In genomic region chr12:86214201-86214600, GRCm38 (mm10) we compare ENCODE assay signal across 14 mouse cellular contexts. TPM values are rescaled to one million over a fixed set of nuclear protein-coding genes. Genes with fewer than 3 reads are reported as not detected.
DNase-seq lines count a peak whose midpoint lies in the region; ATAC-seq and TF ChIP-seq lines count a peak whose summit lies in the region.
"Had no signal": no experiment of that assay in that cellular context is flagged by ENCODE, and none has a peak within 500 bp of the region (broad histone marks: within the 10 kb centered on the region; RNA-seq: fewer than 3 reads in every experiment).

No protein-coding gene starts in this region.

- peaks cover 44% of the 10 kb centered on the region for H3K27me3 ChIP-seq in forebrain, embryonic 15.5 days
- H3K27me3 ChIP-seq in hindbrain, postnatal 0 days (ENCODE audit: insufficient read depth, low read length) = peaks cover 24% of the 10 kb centered on the region
- H3K27me3 ChIP-seq in neural tube, embryonic 11.5 days (ENCODE audit: control insufficient read depth, insufficient read depth, low read length) = peaks cover 46% of the 10 kb centered on the region
- H3K27me3 ChIP-seq in liver, embryonic 11.5 days (replicated peaks; ENCODE audit: control insufficient read depth, insufficient read depth, low read length) = peaks cover 76% of the 10 kb centered on the region

- peak; percentile 20 for DNase-seq in embryo, embryonic 10.5 days (ENCODE audit: low spot score)
- no peak for DNase-seq in embryo, embryonic 9.5 days (ENCODE audit: extremely low spot score)
- peak; percentile 37 for DNase-seq in hindbrain, postnatal 0 days (ENCODE audit: low spot score)
- peak; percentile 59 for DNase-seq in neural tube, embryonic 11.5 days (ENCODE audit: low spot score)
- no peak for DNase-seq in liver, embryonic 11.5 days (ENCODE audit: low spot score)
- no peak for DNase-seq in kidney, adult 8-10 months
- DNase-seq: adrenal gland, adult 2 months; heart, postnatal 14 days; kidney, adult 11 months; lung, embryonic 14.5 days; thymus, adult 18-20 months had no signal

- H3K4me3 ChIP-seq in forebrain, embryonic 15.5 days = peak overlapping the region; percentile 21
- H3K4me3 ChIP-seq in hindbrain, postnatal 0 days (ENCODE audit: low read length) = no peak overlapping the region
- no peak overlapping the region; the same call in 1 of the 2 replicates for H3K4me3 ChIP-seq in neural tube, embryonic 11.5 days (ENCODE audit: low read depth, low read length)
- no peak overlapping the region for H3K4me3 ChIP-seq in liver, embryonic 11.5 days (ENCODE audit: low read depth, low read length)
- H3K4me3 ChIP-seq: limb, embryonic 15.5 days had no signal

- 1% methylated on average over 24 of the region's 24 CpGs for WGBS in forebrain, embryonic 15.5 days
- WGBS in hindbrain, postnatal 0 days = 7% methylated on average over 24 of the region's 24 CpGs
- 8% methylated on average over 24 of the region's 24 CpGs for WGBS in neural tube, embryonic 11.5 days
- 12% methylated on average over 24 of the region's 24 CpGs for WGBS in liver, embryonic 11.5 days

- ATAC-seq in forebrain, embryonic 15.5 days (replicated peaks) = no peak
- no peak for ATAC-seq in hindbrain, postnatal 0 days
- no peak for ATAC-seq in neural tube, embryonic 11.5 days (ENCODE audit: insufficient read depth, low FRiP score, low TSS enrichment)
- no peak for ATAC-seq in liver, embryonic 11.5 days (replicated peaks; ENCODE audit: low FRiP score)
- no peak for ATAC-seq in inflammation-experienced regulatory T-cells, adult 6 months

- peak overlapping the region; percentile 40 for H3K4me2 ChIP-seq in forebrain, embryonic 15.5 days (replicated peaks)
- H3K4me2 ChIP-seq in hindbrain, postnatal 0 days (ENCODE audit: low read depth, low read length) = peak overlapping the region; percentile 42
- H3K4me2 ChIP-seq in neural tube, embryonic 11.5 days (ENCODE audit: low read depth) = peak overlapping the region; percentile 9; the same call in 1 of the 2 replicates
- no peak overlapping the region for H3K4me2 ChIP-seq in liver, embryonic 11.5 days
- H3K4me2 ChIP-seq: limb, embryonic 15.5 days; lung, embryonic 14.5 days had no signal

- TF ChIP-seq CTCF in hindbrain, postnatal 0 days (IDR thresholded peaks at IDR 0.05; ENCODE audit: low read depth) = no peak

- H3K36me3 ChIP-seq in forebrain, embryonic 15.5 days = no peaks in the 10 kb centered on the region
- no peaks in the 10 kb centered on the region for H3K36me3 ChIP-seq in hindbrain, postnatal 0 days (ENCODE audit: insufficient read depth, low read length)
- H3K36me3 ChIP-seq in neural tube, embryonic 11.5 days (ENCODE audit: control insufficient read depth, insufficient read depth, low read length) = no peaks in the 10 kb centered on the region
- H3K36me3 ChIP-seq in liver, embryonic 11.5 days (ENCODE audit: control insufficient read depth, insufficient read depth, low read length) = no peaks in the 10 kb centered on the region
- H3K36me3 ChIP-seq: limb, embryonic 15.5 days had no signal

- H3K9ac ChIP-seq in forebrain, embryonic 15.5 days (replicated peaks) = 0 out of 2 replicates have a peak overlapping the region, but pooled peaks have one; percentile 24
- no peak overlapping the region for H3K9ac ChIP-seq in hindbrain, postnatal 0 days (replicated peaks; ENCODE audit: low read length)
- H3K9ac ChIP-seq in neural tube, embryonic 11.5 days (ENCODE audit: low read length) = no peak overlapping the region
- H3K9ac ChIP-seq in liver, embryonic 11.5 days (ENCODE audit: low read depth, low read length) = no peak overlapping the region
- H3K9ac ChIP-seq: limb, embryonic 15.5 days; lung, embryonic 14.5 days had no signal

- H3K4me1 ChIP-seq in forebrain, embryonic 15.5 days = peaks cover 24% of the 10 kb centered on the region
- H3K4me1 ChIP-seq in hindbrain, postnatal 0 days (ENCODE audit: insufficient read depth, low read length) = peaks cover 4% of the 10 kb centered on the region; the same call in 1 of the 2 replicates
- H3K4me1 ChIP-seq in neural tube, embryonic 11.5 days (ENCODE audit: control insufficient read depth, insufficient read depth, low read length) = peaks cover 10% of the 10 kb centered on the region
- H3K4me1 ChIP-seq in liver, embryonic 11.5 days (replicated peaks; ENCODE audit: control insufficient read depth, insufficient read depth, low read length) = peaks cover 8% of the 10 kb centered on the region
- H3K4me1 ChIP-seq: limb, embryonic 15.5 days had no signal

- H3K9me3 ChIP-seq in forebrain, embryonic 15.5 days = no peaks in the 10 kb centered on the region
- no peaks in the 10 kb centered on the region for H3K9me3 ChIP-seq in hindbrain, postnatal 0 days (ENCODE audit: low read length)
- H3K9me3 ChIP-seq in neural tube, embryonic 11.5 days (ENCODE audit: control insufficient read depth, low read length) = no peaks in the 10 kb centered on the region
- no peaks in the 10 kb centered on the region for H3K9me3 ChIP-seq in liver, embryonic 11.5 days (ENCODE audit: control insufficient read depth, low read length)
- H3K9me3 ChIP-seq: limb, embryonic 15.5 days had no signal

- H3K27ac ChIP-seq in forebrain, embryonic 15.5 days (replicated peaks) = no peak overlapping the region
- no peak overlapping the region for H3K27ac ChIP-seq in hindbrain, postnatal 0 days
- H3K27ac ChIP-seq in neural tube, embryonic 11.5 days (ENCODE audit: low read depth, low read length) = no peak overlapping the region
- no peak overlapping the region for H3K27ac ChIP-seq in liver, embryonic 11.5 days (ENCODE audit: low read depth, low read length)
- H3K27ac ChIP-seq: limb, embryonic 15.5 days had no signal

RNA-seq across cellular contexts. Expression of gene Gpatch2l, which starts 27.5 kb away (rescaled TPM):
- polyA plus RNA-seq in forebrain, embryonic 15.5 days (2015; fragmentation: Nextera tagmentation; extraction: Ambion mirVana) = 31.1 and 31.4 TPM in 2 replicates
- 28.4 and 38.0 TPM in 2 replicates for total RNA-seq in hindbrain, postnatal 0 days (2014; rRNA removed)
- polyA plus RNA-seq in hindbrain, postnatal 0 days (2015; fragmentation: Nextera tagmentation; extraction: Ambion mirVana) = 19.8 and 21.5 TPM in 2 replicates
- polyA plus RNA-seq in neural tube, embryonic 11.5 days (2014; fragmentation: Nextera tagmentation; extraction: Ambion mirVana) = 18.2 and 21.9 TPM in 2 replicates
- 12.7 and 14.5 TPM in 2 replicates for polyA plus RNA-seq in liver, embryonic 11.5 days (2014; fragmentation: Nextera tagmentation; extraction: Ambion mirVana)
- 10 to 100 TPM; 21.2 to 22.9 (median 21.5) TPM for polyA plus RNA-seq in inflammation-experienced regulatory T-cells, adult 6 months (2017; shearing (Covaris generic))

Comparison
In these comparisons a context has a peak if more than half of its experiments do, and no peak if none do; other contexts are left out.
1. DNase-seq: peak in embryo, embryonic 10.5 days (single experiment), hindbrain, postnatal 0 days (single experiment) and neural tube, embryonic 11.5 days (single experiment); none in embryo, embryonic 9.5 days (single experiment), liver, embryonic 11.5 days (single experiment) and kidney, adult 8-10 months (0 of 2).